Mouse (Mus musculus) midbrain, embryonic 11.5 days (tissue): ENCODE measurements around the gene Ppp1r32. TPM values are rescaled to one million over a fixed set of nuclear protein-coding genes. Genes with fewer than 3 reads are reported as not detected.

Experiments used
- ATAC-seq: fragments of 200-750 bp; cut with Nextera tagmentation; 2 replicates; pipeline ENCODE4 v1.8.0; 2017; ENCODE audit warnings: moderate TSS enrichment, moderate library complexity; ENCODE audit not compliant: low FRiP score
- DNase-seq: peaks from one replicate; pipeline ENCODE4 v3.0.0; 2015; ENCODE audit warnings: low spot score; ENCODE audit errors: missing footprints
- H3K27ac ChIP-seq: fragments of 300-500 bp; sonication (generic); 2 replicates; pipeline ENCODE4 v1.5.1; 2014; ENCODE audit warnings: low read depth, low read length
- H3K27me3 ChIP-seq: fragments of 300-500 bp; sonication (generic); 2 replicates; pipeline ENCODE4 v1.6.1; 2014; ENCODE audit warnings: mild to moderate bottlenecking, low read length, moderate library complexity, mixed read lengths; ENCODE audit not compliant: control insufficient read depth, insufficient read depth
- H3K36me3 ChIP-seq: fragments of 300-500 bp; sonication (generic); 2 replicates; pipeline ENCODE4 v1.6.1; 2014; ENCODE audit warnings: mild to moderate bottlenecking, low read length, moderate library complexity, mixed read lengths; ENCODE audit not compliant: control insufficient read depth, insufficient read depth
- H3K4me1 ChIP-seq: fragments of 300-500 bp; sonication (generic); 2 replicates; pipeline ENCODE4 v1.6.1; 2014; ENCODE audit warnings: low read length; ENCODE audit not compliant: control insufficient read depth, insufficient read depth
- H3K4me2 ChIP-seq: fragments of 300-500 bp; sonication (generic); 2 replicates; pipeline ENCODE4 v1.6.1; 2014; ENCODE audit warnings: mild to moderate bottlenecking, moderate library complexity
- H3K4me3 ChIP-seq: fragments of 300-500 bp; sonication (generic); 2 replicates; pipeline ENCODE4 v1.5.1; 2014; ENCODE audit warnings: low read depth, low read length
- H3K9ac ChIP-seq: fragments of 300-500 bp; sonication (generic); 2 replicates; pipeline ENCODE4 v1.6.1; 2014; ENCODE audit warnings: low read length
- H3K9me3 ChIP-seq: fragments of 300-500 bp; sonication (generic); 2 replicates; pipeline ENCODE4 v1.6.1; 2016; ENCODE audit warnings: low read length; ENCODE audit not compliant: control insufficient read depth
- WGBS: fragments of 180-500 bp; shearing (Covaris S2); extraction: QIAGEN DNeasy Blood & Tissue Kit; methylation state at CpG from one replicate; pipeline ENCODE4 v1.1.7; 2014; 5-methylcytosine and 5-hydroxymethylcytosine counted together
- polyA plus RNA-seq: library from polyadenylated mRNA; unstranded; fragments of >200 nt; fragmentation: Nextera tagmentation; extraction: Ambion mirVana; gene quantifications from 2 replicates; pipeline ENCODE4 v1.2.1, GENCODE M21; 2014

Ppp1r32 gene
- polyA plus RNA-seq, result 0.21 and 0.48 TPM in 2 replicates

DNA sequence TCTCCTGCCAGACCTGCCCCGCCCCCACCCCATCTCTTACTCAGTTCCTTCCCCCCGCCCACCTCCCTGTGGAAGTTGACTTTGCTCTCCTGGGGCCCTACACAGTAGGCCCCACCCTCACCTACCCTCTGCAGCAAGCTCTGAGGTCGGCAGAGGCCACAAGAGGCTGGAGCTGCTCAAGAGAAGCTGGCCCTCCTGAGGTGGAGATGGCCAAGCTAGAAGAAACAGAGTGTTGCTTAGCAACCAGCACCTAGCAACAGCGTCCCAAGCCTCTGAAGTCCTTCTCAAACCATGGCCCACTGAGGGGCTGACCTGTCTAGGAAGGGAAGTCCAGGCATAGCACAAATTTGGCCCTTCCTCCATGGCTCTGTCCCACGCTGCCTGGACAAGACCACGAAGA is at the start of gene Ppp1r32:
Gene Ppp1r32, minus strand, starts transcription at position 226 of the 400 bp plus-strand sequence.
- Histone ChIP-seq H3K27ac (no peak within 1 kb of the TSS), H3K9ac (no peak within 1 kb of the TSS), H3K4me1 (peaks cover 9% of the 10 kb centered on the region), H3K9me3 (no peaks in the 10 kb centered on the region), H3K4me3 (no peak within 1 kb of the TSS), H3K4me2 (no peak within 1 kb of the TSS), H3K27me3 (no peaks in the 10 kb centered on the region), H3K36me3 (no peaks in the 10 kb centered on the region)
- peak; percentile 82 for ATAC-seq
- peak; percentile 94 for DNase-seq
- 26% methylated on average over 6 of the region's 6 CpGs for WGBS

DNA sequence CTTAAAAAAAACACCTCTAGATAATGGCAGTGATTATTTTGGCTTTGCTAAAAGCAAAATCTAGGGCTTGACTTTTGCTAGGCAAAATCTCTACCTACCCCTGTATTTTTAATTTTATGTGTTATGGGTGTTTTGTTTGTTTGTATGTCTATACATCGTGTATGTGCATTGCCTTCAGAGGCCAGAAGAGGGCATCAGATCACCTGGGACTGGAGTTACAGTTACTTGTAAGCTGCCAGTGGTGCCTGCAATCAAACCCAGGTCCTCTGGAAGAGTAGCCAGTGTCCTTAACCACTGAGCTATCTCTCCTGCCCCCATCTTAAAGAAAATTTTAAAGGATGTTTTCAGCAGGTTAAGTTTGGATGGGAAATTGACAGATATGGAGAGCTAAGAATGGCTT is 47.4 kb upstream of the Ppp1r32 start:
- ATAC-seq, result no peak
- Histone ChIP-seq H3K27me3 (no peaks in the 10 kb centered on the region), H3K36me3 (peaks cover 15% of the 10 kb centered on the region), H3K27ac (no peak overlapping the region), H3K4me2 (no peak overlapping the region), H3K4me3 (no peak overlapping the region), H3K4me1 (peaks cover 16% of the 10 kb centered on the region), H3K9me3 (no peaks in the 10 kb centered on the region), H3K9ac (no peak overlapping the region)
- DNase-seq, result no peak
- WGBS, result 93% methylated on average over 1 of the region's 1 CpGs

DNA sequence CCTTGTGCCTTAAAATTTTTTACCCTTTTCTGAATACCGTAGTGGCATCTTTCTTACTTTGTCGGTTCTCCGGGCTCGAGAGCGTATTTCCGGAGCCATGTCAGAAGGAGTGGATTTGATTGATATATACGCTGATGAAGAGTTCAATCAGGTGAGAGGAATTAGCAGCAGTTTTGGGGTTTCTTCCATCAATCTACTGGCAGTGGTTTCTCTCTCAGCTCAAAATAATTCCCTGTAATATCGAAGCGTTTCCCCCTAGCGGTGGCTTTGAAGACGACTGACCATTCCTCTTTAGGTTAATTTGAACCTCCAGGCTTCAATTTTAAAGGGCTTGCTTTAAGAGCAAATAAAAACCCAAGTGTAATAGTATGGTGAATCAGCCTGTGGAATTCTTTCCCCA is 43.2 kb upstream of the Ppp1r32 start, which contains the start of gene Sdhaf2:
Gene Sdhaf2, minus strand, starts transcription at position 233 of the 400 bp plus-strand sequence.
- peaks cover 21% of the 10 kb centered on the region for H3K4me1 ChIP-seq
- peak within 1 kb of the TSS; percentile 97 for H3K4me3 ChIP-seq
- ATAC-seq (0 out of 2 replicates have a peak, but pooled peaks have one; percentile 13), DNase-seq (no peak)
- H3K9ac ChIP-seq, result peak within 1 kb of the TSS; percentile 99
- peak within 1 kb of the TSS; percentile 92 for H3K4me2 ChIP-seq
- no peaks in the 10 kb centered on the region for H3K9me3 ChIP-seq
- H3K27ac ChIP-seq, result peak within 1 kb of the TSS; percentile 97
- peaks cover 4% of the 10 kb centered on the region for H3K36me3 ChIP-seq
- H3K27me3 ChIP-seq, result no peaks in the 10 kb centered on the region
- WGBS, result under 1% methylated on average over 11 of the region's 11 CpGs

DNA sequence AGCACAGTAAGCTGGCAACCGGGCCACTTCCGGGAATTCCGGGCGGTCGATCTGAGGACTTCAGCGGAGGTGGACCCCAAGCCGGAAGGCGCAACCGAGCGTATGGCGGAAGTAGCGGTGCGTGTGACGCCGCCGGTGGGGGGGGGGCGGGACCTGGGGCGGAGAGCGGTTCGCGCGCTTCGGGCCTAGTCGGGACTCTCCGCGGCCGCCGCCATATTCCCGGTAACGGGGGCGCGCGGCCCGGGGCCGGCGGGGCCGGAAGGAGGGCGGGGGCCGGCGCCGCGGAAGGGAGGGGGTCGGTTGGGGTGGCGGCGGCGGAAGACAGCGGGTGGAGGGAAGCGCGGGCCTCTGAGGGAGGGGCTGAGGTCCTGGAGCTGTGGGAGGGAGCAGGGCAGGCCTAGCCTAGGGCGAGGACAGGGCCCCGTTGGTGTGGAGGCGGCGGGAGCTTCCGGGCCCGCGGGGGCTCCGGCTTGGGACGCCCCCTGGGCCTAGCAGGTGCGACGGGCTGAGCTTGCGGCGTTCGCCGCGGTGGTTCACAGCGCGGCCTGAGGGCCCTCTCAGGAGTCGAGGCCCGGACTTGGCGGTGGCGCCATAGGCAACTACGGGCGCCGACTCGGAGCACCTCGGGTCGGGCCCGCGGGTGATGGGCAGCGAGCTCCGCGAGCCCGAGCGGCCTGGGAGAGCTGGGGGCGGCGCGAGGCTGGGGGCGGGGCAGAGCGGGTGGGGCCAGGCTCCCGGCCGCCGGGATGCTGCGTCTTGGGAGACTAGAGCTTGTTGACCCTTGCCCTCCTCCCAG is 42.6 kb upstream of the Ppp1r32 start, which contains the start of gene Cpsf7:
Gene Cpsf7, plus strand, starts transcription at position 161 of the 796 bp plus-strand sequence.
- peak within 1 kb of the TSS; percentile 97 for H3K4me3 ChIP-seq
- peaks cover 4% of the 10 kb centered on the region for H3K36me3 ChIP-seq
- H3K9me3 ChIP-seq, result no peaks in the 10 kb centered on the region

DNA sequence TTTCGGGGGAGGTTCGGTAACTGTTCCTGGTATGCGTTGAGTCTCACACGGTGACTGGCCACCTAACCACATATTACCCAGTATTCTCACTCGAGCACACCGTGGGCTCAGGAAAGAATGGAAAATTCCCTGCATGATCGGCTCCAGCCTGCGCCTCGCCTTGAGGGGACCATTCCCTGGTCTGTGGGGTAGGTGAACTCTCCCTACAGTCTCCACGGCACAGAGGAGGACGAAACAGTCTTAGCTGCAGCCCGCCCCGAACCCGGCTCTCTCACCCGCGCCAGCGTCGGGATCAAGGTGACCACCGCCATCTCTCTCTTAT is 42.0 kb upstream of the Ppp1r32 start:
- ATAC-seq (no peak), DNase-seq (no peak)
- Histone ChIP-seq H3K36me3 (peaks cover 4% of the 10 kb centered on the region), H3K4me2 (peak overlapping the region; percentile 92), H3K27ac (peak overlapping the region; percentile 97), H3K9me3 (no peaks in the 10 kb centered on the region), H3K9ac (peak overlapping the region; percentile 99), H3K4me1 (peaks cover 21% of the 10 kb centered on the region), H3K4me3 (peak overlapping the region; percentile 97), H3K27me3 (no peaks in the 10 kb centered on the region)
- under 1% methylated on average over 19 of the region's 19 CpGs for WGBS

More for the DNA sequence above, 42.6 kb upstream of the Ppp1r32 start, which contains the start of gene Cpsf7:
- peak; percentile 95 for ATAC-seq
- H3K4me2 ChIP-seq, result peak within 1 kb of the TSS; percentile 92
- peak; percentile 99 for DNase-seq
- H3K27ac ChIP-seq, result peak within 1 kb of the TSS; percentile 97
- no peaks in the 10 kb centered on the region for H3K27me3 ChIP-seq
- peak within 1 kb of the TSS; percentile 99 for H3K9ac ChIP-seq
- under 1% methylated on average over 52 of the region's 93 CpGs for WGBS
- H3K4me1 ChIP-seq, result peaks cover 21% of the 10 kb centered on the region

GRCm38 (mm10) chr19:10523483-10524080 is 40.9 kb upstream of the Ppp1r32 start:
- peaks cover 21% of the 10 kb centered on the region for H3K4me1 ChIP-seq
- H3K4me2 ChIP-seq, result peak overlapping the region; percentile 13; the same call in 1 of the 2 replicates
- H3K9ac ChIP-seq, result no peak overlapping the region
- H3K36me3 ChIP-seq, result peaks cover 4% of the 10 kb centered on the region
- no peak overlapping the region for H3K27ac ChIP-seq
- 92% methylated on average over 5 of the region's 5 CpGs for WGBS
- H3K9me3 ChIP-seq, result no peaks in the 10 kb centered on the region
- DNase-seq (no peak), ATAC-seq (no peak)
- no peak overlapping the region for H3K4me3 ChIP-seq
- no peaks in the 10 kb centered on the region for H3K27me3 ChIP-seq

DNA sequence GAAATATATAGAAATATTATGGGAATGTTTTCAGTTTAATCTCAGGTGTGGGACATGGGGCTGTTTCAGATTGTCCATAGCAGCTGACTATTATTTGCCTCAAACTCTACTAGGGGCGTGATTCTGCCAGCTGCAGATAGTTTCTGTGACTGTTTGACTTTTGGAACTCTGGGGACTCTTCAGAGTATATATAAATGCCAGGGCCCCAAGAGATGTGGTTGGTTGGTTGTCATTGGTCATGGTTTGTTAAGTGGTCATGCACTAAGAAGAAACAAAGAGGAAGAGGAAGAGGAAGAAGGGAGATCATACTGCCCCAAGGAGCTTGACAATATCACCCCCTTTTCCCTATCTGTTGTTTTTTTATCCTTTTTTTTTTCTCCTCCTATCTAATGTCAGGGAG is 39.2 kb upstream of the Ppp1r32 start:
- no peak overlapping the region for H3K4me3 ChIP-seq
- no peaks in the 10 kb centered on the region for H3K27me3 ChIP-seq
- no peak overlapping the region for H3K27ac ChIP-seq
- 74% methylated on average over 1 of the region's 1 CpGs for WGBS
- DNase-seq (no peak), ATAC-seq (no peak)
- no peak overlapping the region for H3K9ac ChIP-seq
- H3K4me2 ChIP-seq, result no peak overlapping the region
- H3K9me3 ChIP-seq, result no peaks in the 10 kb centered on the region
- no peaks in the 10 kb centered on the region; the same call in 1 of the 2 replicates for H3K36me3 ChIP-seq
- H3K4me1 ChIP-seq, result peaks cover 13% of the 10 kb centered on the region

DNA sequence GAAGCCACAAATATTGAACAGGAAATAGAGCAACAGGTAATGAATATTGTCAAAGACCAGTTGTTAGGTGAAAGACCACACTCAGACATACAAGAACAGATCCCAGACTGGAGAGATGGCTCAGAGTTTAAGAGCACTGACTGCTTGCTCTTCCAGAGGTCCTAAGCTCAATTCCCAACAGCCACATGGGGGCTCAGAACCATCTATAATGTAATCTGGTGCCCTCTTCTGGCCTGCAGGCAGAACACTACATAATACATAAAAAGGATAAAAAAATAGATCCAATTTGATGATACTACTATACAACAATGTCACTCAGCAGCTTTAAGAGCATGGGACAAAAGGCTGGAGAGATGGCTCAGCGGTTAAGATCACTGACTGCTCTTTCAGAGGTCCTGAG is 37.6 kb upstream of the Ppp1r32 start:
- ATAC-seq, result no peak
- Histone ChIP-seq H3K9ac (no peak overlapping the region), H3K36me3 (no peaks in the 10 kb centered on the region; the same call in 1 of the 2 replicates), H3K4me1 (peaks cover 5% of the 10 kb centered on the region; the same call in 1 of the 2 replicates), H3K27me3 (no peaks in the 10 kb centered on the region), H3K27ac (no peak overlapping the region), H3K4me3 (no peak overlapping the region), H3K4me2 (no peak overlapping the region), H3K9me3 (no peaks in the 10 kb centered on the region)
- DNase-seq, result no peak
- 43% methylated on average over 1 of the region's 1 CpGs for WGBS

DNA sequence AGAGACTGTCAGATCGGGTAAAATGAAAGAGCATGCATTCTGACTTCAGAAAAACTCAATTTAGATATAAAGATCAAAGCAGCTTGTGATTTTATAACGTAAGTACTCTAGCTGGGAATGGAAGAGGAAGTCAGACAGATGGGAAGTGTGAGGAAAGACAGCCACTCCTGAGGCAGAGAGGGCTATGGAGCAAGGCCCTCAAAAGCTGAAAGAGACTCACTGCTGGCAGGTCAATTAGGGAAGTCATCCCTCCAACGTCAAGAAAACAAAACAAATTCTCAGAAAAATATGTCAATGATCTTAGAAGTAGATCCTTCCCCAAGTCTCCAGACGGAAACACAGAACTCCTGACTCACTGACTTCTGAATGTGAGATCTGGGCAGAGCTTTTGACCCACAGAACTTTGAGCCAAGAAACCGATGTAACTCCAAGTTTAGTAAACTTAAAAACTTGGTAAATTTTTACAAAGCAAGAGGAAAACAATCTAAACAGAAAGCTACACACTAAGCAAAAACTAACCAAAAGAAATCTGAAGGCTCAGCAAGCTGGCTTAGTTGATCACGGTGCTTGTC is 28.1 kb upstream of the Ppp1r32 start:
- 85% methylated on average over 6 of the region's 6 CpGs for WGBS
- H3K9me3 ChIP-seq, result no peaks in the 10 kb centered on the region
- H3K4me3 ChIP-seq, result no peak overlapping the region
- no peak overlapping the region for H3K27ac ChIP-seq
- no peak for ATAC-seq
- peaks cover 3% of the 10 kb centered on the region for H3K36me3 ChIP-seq
- no peak for DNase-seq
- no peak overlapping the region for H3K9ac ChIP-seq
- H3K27me3 ChIP-seq, result no peaks in the 10 kb centered on the region
- H3K4me1 ChIP-seq, result no peaks in the 10 kb centered on the region
- H3K4me2 ChIP-seq, result no peak overlapping the region
